Mouse (Mus musculus): ENCODE results near the gene Nectin2. TPM values are rescaled to one million over a fixed set of nuclear protein-coding genes. Genes with fewer than 3 reads are reported as not detected.
"Not testable (repeated sequence)": the region's sequence is repeated elsewhere in the genome, so short reads cannot be mapped to it uniquely, and the experiment has no call there.

Nectin2 gene
- total RNA-seq, 2 experiments from 2014 or later, result 72.0 to 80.6 TPM

- DNase-seq (ENCODE audit: low spot score in 2 of 2), result no peak
Measured at GRCm38 (mm10) chr7:19691434-19691833, 58.8 kb downstream of the Nectin2 start.

GRCm38 (mm10) chr7:19690845-19691244, 59.4 kb downstream of the Nectin2 start:
- no peak for DNase-seq (ENCODE audit: low spot score in 2 of 2)

- DNase-seq (ENCODE audit: low spot score in 2 of 2), result no peak
Measured at GRCm38 (mm10) chr7:19688611-19689010, 61.7 kb downstream of the Nectin2 start.

GRCm38 (mm10) chr7:19688101-19688500, 62.2 kb downstream of the Nectin2 start:
- no peak for DNase-seq (ENCODE audit: low spot score in 2 of 2)

GRCm38 (mm10) chr7:19686927-19687583, 63.2 kb downstream of the Nectin2 start:
- DNase-seq (ENCODE audit: low spot score in 2 of 2), result not testable (repeated sequence)

- no peak for DNase-seq (ENCODE audit: low spot score in 2 of 2)
Measured at GRCm38 (mm10) chr7:19686521-19686920, 63.8 kb downstream of the Nectin2 start.

- DNase-seq (ENCODE audit: low spot score in 2 of 2), result no peak
Measured at GRCm38 (mm10) chr7:19685374-19685773, 64.9 kb downstream of the Nectin2 start.

GRCm38 (mm10) chr7:19683771-19684201, 66.5 kb downstream of the Nectin2 start:
- DNase-seq (ENCODE audit: low spot score in 2 of 2), result no peak

- no peak for DNase-seq (ENCODE audit: low spot score in 2 of 2)
Measured at GRCm38 (mm10) chr7:19682979-19683378, 67.3 kb downstream of the Nectin2 start.

GRCm38 (mm10) chr7:19681202-19681694, 69.0 kb downstream of the Nectin2 start, which contains the start of the genes Gm44805 and Apoc4:
Gene Gm44805, minus strand, starts transcription at chr7:19681423.
Gene Apoc4, minus strand, starts transcription at chr7:19681479.
- peak in 1 of 2 experiments; percentile 74 for DNase-seq (ENCODE audit: low spot score in 2 of 2)

- DNase-seq (ENCODE audit: low spot score in 2 of 2), result no peak
Measured at GRCm38 (mm10) chr7:19680702-19681101, 69.6 kb downstream of the Nectin2 start.

GRCm38 (mm10) chr7:19678901-19679300, 71.4 kb downstream of the Nectin2 start:
- no peak for DNase-seq (ENCODE audit: low spot score in 2 of 2)

GRCm38 (mm10) chr7:19677872-19678271, 72.4 kb downstream of the Nectin2 start, which contains the start of gene Apoc2:
Gene Apoc2, minus strand, starts transcription at chr7:19677941.
- DNase-seq (ENCODE audit: low spot score in 2 of 2), result no peak

GRCm38 (mm10) chr7:19676662-19677061, 73.6 kb downstream of the Nectin2 start:
- DNase-seq (ENCODE audit: low spot score in 2 of 2), result no peak

- no peak for DNase-seq (ENCODE audit: low spot score in 2 of 2)
Measured at GRCm38 (mm10) chr7:19675824-19676223, 74.5 kb downstream of the Nectin2 start.

GRCm38 (mm10) chr7:19673083-19673699, 77.1 kb downstream of the Nectin2 start:
- no peak for DNase-seq (ENCODE audit: low spot score in 2 of 2)

- DNase-seq (ENCODE audit: low spot score in 2 of 2), result no peak
Measured at GRCm38 (mm10) chr7:19671511-19671910, 78.8 kb downstream of the Nectin2 start.

- peak; percentile 59 to 90 for DNase-seq (ENCODE audit: low spot score in 2 of 2)
Measured at GRCm38 (mm10) chr7:19668947-19669721, 81.1 kb downstream of the Nectin2 start.

- no peak for DNase-seq (ENCODE audit: low spot score in 2 of 2)
Measured at GRCm38 (mm10) chr7:19667434-19667833, 82.8 kb downstream of the Nectin2 start.

GRCm38 (mm10) chr7:19666750-19667149, 83.5 kb downstream of the Nectin2 start:
- DNase-seq (ENCODE audit: low spot score in 2 of 2), result no peak
